Mouse (Mus musculus): ENCODE data around the gene Slc4a2.

DNA sequence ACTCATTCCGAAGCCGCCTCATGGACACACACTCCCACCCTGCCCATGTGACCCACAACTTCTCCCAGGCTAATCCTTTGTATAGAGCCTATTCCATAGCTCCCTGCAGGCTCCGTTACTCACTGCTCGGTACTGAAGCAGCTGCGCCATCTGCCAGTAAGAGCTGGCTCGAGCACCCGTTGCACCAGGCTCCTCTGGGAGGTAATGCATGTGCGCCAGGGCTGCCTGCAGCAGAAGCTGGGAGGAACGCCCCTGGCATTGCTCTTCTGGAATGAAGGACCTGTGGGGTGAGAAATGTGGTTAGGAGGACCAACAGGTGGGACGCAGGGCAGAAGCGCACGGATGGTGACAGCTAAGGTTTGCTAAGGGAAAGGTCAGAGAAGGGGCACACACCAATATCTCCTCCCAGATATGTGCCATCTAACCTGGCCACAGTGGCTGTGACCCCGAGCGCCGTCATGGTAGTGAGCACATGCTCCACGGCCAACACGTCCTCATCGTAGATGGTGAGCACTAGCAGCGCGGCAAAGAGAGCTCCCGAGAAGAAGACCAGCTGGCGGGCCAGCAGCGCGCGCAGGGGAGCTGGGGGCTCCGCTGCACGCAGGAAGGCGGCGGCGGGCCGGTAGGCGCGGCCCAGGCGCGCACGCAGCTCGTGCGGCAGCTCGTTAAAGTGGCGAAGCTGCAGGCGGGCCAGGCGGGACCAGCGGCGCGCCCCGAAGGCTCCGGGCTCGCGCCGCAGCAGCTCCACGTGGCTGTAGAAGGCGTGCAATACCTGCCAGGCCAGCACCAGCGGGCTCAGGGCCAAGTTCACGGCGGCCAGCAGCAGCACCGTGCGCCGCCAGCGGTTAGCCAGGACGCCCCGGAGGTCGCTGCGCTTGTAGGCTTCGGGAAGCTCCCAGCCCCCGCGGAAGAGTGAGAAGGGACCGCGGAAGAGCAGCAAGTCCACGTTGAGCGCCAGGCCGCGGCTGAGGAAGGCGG is 36.1 kb upstream of the Slc4a2 start:
- no peak for TF ChIP-seq POLR2A (IDR thresholded peaks at IDR 0.05; ENCODE audit: low read depth, low read length)
- no peak for TF ChIP-seq CTCF (IDR thresholded peaks at IDR 0.05; ENCODE audit: extremely low read depth, insufficient read depth, insufficient read length, insufficient replicate concordance)
